Mouse (Mus musculus) kidney, embryonic 15.5 days (tissue): Measurements from ENCODE around the gene Mrpl50. TPM values are rescaled to one million over a fixed set of nuclear protein-coding genes. Genes with fewer than 3 reads are reported as not detected.

Experiments used
- polyA plus RNA-seq: library from polyadenylated mRNA; unstranded; fragments of >200 nt; fragmentation: Nextera tagmentation; extraction: Ambion mirVana; gene quantifications from 2 replicates; pipeline ENCODE4 v1.2.1, GENCODE M21; 2015

Gene Mrpl50
- polyA plus RNA-seq, 1 experiment from 2014 or later = 84.8 TPM

Other genes with a start within 250 kb of the Mrpl50 start
- 0.94 and 1.2 TPM in 2 replicates for gene Acnat2, start 112.9 kb downstream of the Mrpl50 start, polyA plus RNA-seq
- gene Acnat1, start 47.2 kb downstream of the Mrpl50 start, polyA plus RNA-seq = 0.27 and 0.94 TPM in 2 replicates
- 0.16 TPM in 1 of 2 replicates, not detected in the other for gene Baat, start 14.5 kb downstream of the Mrpl50 start, polyA plus RNA-seq
- gene Zfp189, start 83 bp upstream of the Mrpl50 start, polyA plus RNA-seq = 10.3 and 10.5 TPM in 2 replicates
- 235 and 237 TPM in 2 replicates for gene Aldob, start 28.5 kb upstream of the Mrpl50 start, polyA plus RNA-seq
- gene Tmem246, start 76.8 kb upstream of the Mrpl50 start, polyA plus RNA-seq = 19.6 and 21.9 TPM in 2 replicates
- 44.2 and 45.1 TPM in 2 replicates for gene Rnf20, start 110.9 kb upstream of the Mrpl50 start, polyA plus RNA-seq
- 0.05 and 0.12 TPM in 2 replicates for gene Ppp3r2, start 160.9 kb upstream of the Mrpl50 start, polyA plus RNA-seq